Mouse (Mus musculus): ENCODE data around the gene Ubxn4. TPM values are rescaled to one million over a fixed set of nuclear protein-coding genes. Genes with fewer than 3 reads are reported as not detected.

The Ubxn4 gene
- polyA plus RNA-seq, 1 experiment from 2014 or later, result 58.6 TPM

DNA sequence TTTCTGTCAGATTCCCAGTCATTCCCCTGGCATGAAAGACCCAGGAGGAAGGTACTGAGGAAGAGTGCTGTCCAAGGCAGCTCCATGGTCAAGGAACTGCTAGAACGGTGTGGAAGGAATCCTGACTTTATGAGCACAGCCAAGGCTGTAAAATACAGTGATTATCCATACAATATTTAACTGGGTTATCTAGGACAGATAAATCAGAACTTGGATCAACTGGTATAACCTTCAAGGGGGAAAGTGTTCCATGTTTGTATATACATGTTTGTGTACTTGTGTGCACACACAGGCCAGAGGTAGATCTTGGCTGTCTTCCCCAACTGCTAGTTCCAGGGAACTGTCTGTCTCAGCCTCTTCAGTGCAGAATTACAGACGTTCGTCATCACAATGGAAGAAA lies 84.5 kb downstream of the Ubxn4 start, which contains the start of gene Lct:
TSS of gene Lct (minus strand) at position 101 of the 400 bp plus-strand sequence.
- WGBS, result 77% methylated on average over 3 of the region's 3 CpGs
- H3K9me3 ChIP-seq (ENCODE audit: low read depth, low read length), result no peaks in the 10 kb centered on the region
- H3K4me3 ChIP-seq (ENCODE audit: low read depth, low read length), result no peak within 1 kb of the TSS
- DNase-seq (no peak), ATAC-seq (ENCODE audit: insufficient read depth) (no peak)
- H3K27me3 ChIP-seq (ENCODE audit: insufficient read depth, low read length), result no peaks in the 10 kb centered on the region
- no peak within 1 kb of the TSS for H3K27ac ChIP-seq (ENCODE audit: low read depth)
- peaks cover 68% of the 10 kb centered on the region for H3K36me3 ChIP-seq (ENCODE audit: insufficient read depth)
- H3K9ac ChIP-seq, result no peak within 1 kb of the TSS
- no peaks in the 10 kb centered on the region for H3K4me1 ChIP-seq (ENCODE audit: insufficient read depth)
- H3K4me2 ChIP-seq, result no peak within 1 kb of the TSS
- TF ChIP-seq CTCF (IDR thresholded peaks at IDR 0.05; ENCODE audit: low read depth), result no peak

MicroRNAs within 50 kb of the gene (microRNA counts, 519-probe panel; counts per million panel counts)
- microRNA mmu-miR-128, result 2,643 counts per million, percentile 49 among the panel's probes with 10 or more counts

Small RNAs within 50 kb of the gene (microRNA-seq; reads per million reads assigned to microRNA genes)
- gene Mir128-1 (ENCODE audit: borderline number of aligned reads), result 87.5 reads per million, percentile 48 among the genes with 10 or more reads in this experiment

Other genes with a start within 250 kb of the Ubxn4 start
- 12.4 and 12.9 TPM in 2 replicates for gene Zranb3, start 140.9 kb upstream of the Ubxn4 start, polyA plus RNA-seq (2014; fragmentation: Nextera tagmentation; extraction: Ambion mirVana)
- gene R3hdm1, start 140.7 kb upstream of the Ubxn4 start, polyA plus RNA-seq (2014; fragmentation: Nextera tagmentation; extraction: Ambion mirVana), result 69.7 and 74.4 TPM in 2 replicates
- gene Lct, start 84.4 kb downstream of the Ubxn4 start, polyA plus RNA-seq (2014; fragmentation: Nextera tagmentation; extraction: Ambion mirVana), result 0.09 and 0.11 TPM in 2 replicates
- 300 and 304 TPM in 2 replicates for gene Mcm6, start 115.7 kb downstream of the Ubxn4 start, polyA plus RNA-seq (2014; fragmentation: Nextera tagmentation; extraction: Ambion mirVana)
- gene Dars, start 173.4 kb downstream of the Ubxn4 start, polyA plus RNA-seq (2014; fragmentation: Nextera tagmentation; extraction: Ambion mirVana), result 108 and 109 TPM in 2 replicates